Mouse (Mus musculus): ENCODE measurements around the gene Prr15l. TPM values are rescaled to one million over a fixed set of nuclear protein-coding genes. Genes with fewer than 3 reads are reported as not detected.

Gene Prr15l
- polyA plus RNA-seq, 1 experiment from 2014 or later: 2.3 TPM

- no peak for DNase-seq (ENCODE audit: low spot score)
- H3K27me3 ChIP-seq (replicated peaks; ENCODE audit: low read depth, poor library complexity, severe bottlenecking): peaks cover 6% of the 10 kb centered on the region
- H3K4me3 ChIP-seq: 0 out of 2 replicates have a peak overlapping the region, but pooled peaks have one; percentile 18
- H3K36me3 ChIP-seq (replicated peaks): no peaks in the 10 kb centered on the region
- WGBS: 82% methylated on average over 16 of the region's 16 CpGs
- H3K9me3 ChIP-seq: no peaks in the 10 kb centered on the region
- no peak overlapping the region for H3K27ac ChIP-seq (replicated peaks)
- peaks cover 26% of the 10 kb centered on the region for H3K4me1 ChIP-seq
These were observed 12.9 kb downstream of the Prr15l start for GRCm38 (mm10) chr11:96940578-96941465.

DNA sequence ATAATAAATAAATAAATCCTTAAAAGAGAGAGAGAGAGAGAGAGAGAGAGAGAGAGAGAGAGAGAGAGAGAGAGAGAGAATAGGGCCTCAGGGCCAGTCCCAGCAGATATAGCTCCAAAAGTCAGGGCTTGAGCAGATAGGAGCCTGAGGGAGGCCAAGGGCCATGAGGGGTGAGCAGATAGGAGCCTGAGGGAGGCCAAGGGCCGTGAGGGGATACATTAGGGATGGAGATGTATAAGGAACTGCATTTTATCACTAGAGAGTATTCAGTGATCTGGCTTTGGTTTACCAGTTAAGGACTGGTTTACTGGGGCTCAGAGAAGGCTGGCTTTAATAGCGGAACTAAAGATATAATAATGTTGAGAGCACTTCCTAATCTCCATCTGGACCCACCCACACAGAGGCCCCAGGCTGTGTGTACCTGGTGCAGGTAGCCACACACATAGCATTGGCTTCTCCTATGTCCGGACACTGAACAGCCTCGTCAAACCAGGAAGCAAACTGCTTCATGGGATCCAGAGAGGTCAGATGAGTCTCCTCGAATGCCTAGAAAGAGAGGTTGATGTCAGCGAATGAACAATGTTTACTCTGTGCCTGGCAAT, 14.2 kb downstream of the Prr15l start:
- Histone ChIP-seq H3K27me3 (replicated peaks; ENCODE audit: low read depth, poor library complexity, severe bottlenecking) (peaks cover 6% of the 10 kb centered on the region), H3K36me3 (replicated peaks) (no peaks in the 10 kb centered on the region), H3K27ac (replicated peaks) (no peak overlapping the region), H3K4me3 (peak overlapping the region; percentile 71; the same call in 1 of the 2 replicates), H3K4me1 (peaks cover 35% of the 10 kb centered on the region), H3K9me3 (no peaks in the 10 kb centered on the region)
- DNase-seq (ENCODE audit: low spot score): no peak
- WGBS: 80% methylated on average over 6 of the region's 6 CpGs

- WGBS: under 1% methylated on average over 29 of the region's 29 CpGs
- H3K27ac ChIP-seq (replicated peaks): peak within 1 kb of the TSS; percentile 80
These were observed 15.9 kb downstream of the Prr15l start, which contains the start of gene Pnpo for GRCm38 (mm10) chr11:96943746-96944304. Gene Pnpo (minus strand): TSS chr11:96943986.

GRCm38 (mm10) chr11:96944844-96945580, 17.1 kb downstream of the Prr15l start:
- Histone ChIP-seq H3K4me3 (peak overlapping the region; percentile 71), H3K4me1 (peaks cover 30% of the 10 kb centered on the region), H3K36me3 (replicated peaks) (peaks cover 16% of the 10 kb centered on the region), H3K9me3 (no peaks in the 10 kb centered on the region), H3K27ac (replicated peaks) (peak overlapping the region; percentile 80; the same call in 1 of the 2 replicates), H3K27me3 (replicated peaks; ENCODE audit: low read depth, poor library complexity, severe bottlenecking) (peaks cover 6% of the 10 kb centered on the region)
- no peak for DNase-seq (ENCODE audit: low spot score)
- WGBS: 84% methylated on average over 14 of the region's 14 CpGs

More at GRCm38 (mm10) chr11:96943746-96944304, 15.9 kb downstream of the Prr15l start, which contains the start of gene Pnpo:
- Histone ChIP-seq H3K4me3 (peak within 1 kb of the TSS; percentile 71), H3K4me1 (peaks cover 30% of the 10 kb centered on the region), H3K9me3 (no peaks in the 10 kb centered on the region), H3K27me3 (replicated peaks; ENCODE audit: low read depth, poor library complexity, severe bottlenecking) (peaks cover 6% of the 10 kb centered on the region), H3K36me3 (replicated peaks) (peaks cover 5% of the 10 kb centered on the region)
- peak; percentile 93 for DNase-seq (ENCODE audit: low spot score)

DNA sequence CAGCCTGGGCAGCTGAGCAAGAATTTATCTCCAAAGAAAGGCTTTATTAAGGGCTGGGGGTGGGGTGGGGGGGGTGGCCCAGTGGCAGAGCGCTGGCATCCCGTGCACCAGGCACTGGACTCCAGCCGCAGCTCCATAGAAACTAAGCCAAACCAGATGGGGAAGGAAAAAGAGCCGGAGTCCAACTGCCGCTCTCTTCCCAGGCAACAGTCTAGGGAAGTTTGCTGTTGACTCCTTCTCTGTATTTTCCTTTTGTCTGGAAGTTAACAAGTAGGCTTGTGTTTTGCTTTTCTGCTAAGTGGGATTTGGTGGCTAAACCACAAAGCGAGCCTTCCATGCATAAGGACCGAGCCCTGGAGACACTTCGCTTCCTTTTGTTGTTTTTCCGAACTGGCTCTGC, 18.6 kb downstream of the Prr15l start:
- peak; percentile 25 for DNase-seq (ENCODE audit: low spot score)

GRCm38 (mm10) chr11:96947849-96948248, 19.9 kb downstream of the Prr15l start:
- peaks cover 30% of the 10 kb centered on the region for H3K4me1 ChIP-seq
- peaks cover 6% of the 10 kb centered on the region; the same call in 1 of the 2 replicates for H3K27me3 ChIP-seq (replicated peaks; ENCODE audit: low read depth, poor library complexity, severe bottlenecking)
- no peak overlapping the region for H3K4me3 ChIP-seq
- 94% methylated on average over 4 of the region's 4 CpGs for WGBS
- H3K27ac ChIP-seq (replicated peaks): no peak overlapping the region
- H3K36me3 ChIP-seq (replicated peaks): peaks cover 45% of the 10 kb centered on the region
- no peak for DNase-seq (ENCODE audit: low spot score)
- no peaks in the 10 kb centered on the region for H3K9me3 ChIP-seq

More for the DNA sequence above, 18.6 kb downstream of the Prr15l start:
- H3K4me3 ChIP-seq: peak overlapping the region; percentile 31; the same call in 1 of the 2 replicates
- peaks cover 30% of the 10 kb centered on the region for H3K4me1 ChIP-seq
- peak overlapping the region; percentile 51; the same call in 1 of the 2 replicates for H3K27ac ChIP-seq (replicated peaks)
- H3K9me3 ChIP-seq: no peaks in the 10 kb centered on the region
- H3K27me3 ChIP-seq (replicated peaks; ENCODE audit: low read depth, poor library complexity, severe bottlenecking): peaks cover 6% of the 10 kb centered on the region
- H3K36me3 ChIP-seq (replicated peaks): peaks cover 31% of the 10 kb centered on the region
- 74% methylated on average over 9 of the region's 9 CpGs for WGBS

- WGBS: 98% methylated on average over 3 of the region's 3 CpGs
- DNase-seq (ENCODE audit: low spot score): no peak
- Histone ChIP-seq H3K27ac (replicated peaks) (no peak overlapping the region), H3K4me3 (no peak overlapping the region), H3K9me3 (no peaks in the 10 kb centered on the region), H3K4me1 (peaks cover 8% of the 10 kb centered on the region), H3K36me3 (replicated peaks) (peaks cover 72% of the 10 kb centered on the region), H3K27me3 (replicated peaks; ENCODE audit: low read depth, poor library complexity, severe bottlenecking) (no peaks in the 10 kb centered on the region)
These were observed 22.9 kb downstream of the Prr15l start for GRCm38 (mm10) chr11:96950767-96951166.

DNA sequence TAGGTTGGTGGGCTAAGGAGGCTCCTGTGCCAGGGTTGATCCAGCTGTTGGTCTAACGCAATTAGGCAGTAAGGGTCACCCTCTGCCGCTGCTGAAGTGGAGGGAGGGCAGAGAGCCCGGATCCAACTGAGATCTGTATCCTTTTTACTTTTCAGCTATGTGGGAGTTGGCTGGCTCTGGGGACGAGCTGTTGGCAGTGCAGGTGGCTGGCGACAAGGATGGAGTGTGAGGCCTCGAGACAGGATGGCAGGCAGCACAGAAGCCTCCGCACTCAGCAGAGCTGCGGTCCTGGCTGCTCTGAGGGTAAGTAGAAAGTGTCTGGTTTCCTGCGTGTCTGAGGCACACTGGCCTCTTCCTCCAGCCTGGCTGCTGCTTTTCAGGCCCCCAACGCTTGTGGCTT, 24.5 kb downstream of the Prr15l start:
- no peaks in the 10 kb centered on the region for H3K27me3 ChIP-seq (replicated peaks; ENCODE audit: low read depth, poor library complexity, severe bottlenecking)
- no peaks in the 10 kb centered on the region; the same call in 1 of the 2 replicates for H3K4me1 ChIP-seq
- no peak overlapping the region for H3K4me3 ChIP-seq
- WGBS: 86% methylated on average over 10 of the region's 10 CpGs
- peaks cover 88% of the 10 kb centered on the region for H3K36me3 ChIP-seq (replicated peaks)
- no peak for DNase-seq (ENCODE audit: low spot score)
- H3K9me3 ChIP-seq: no peaks in the 10 kb centered on the region
- H3K27ac ChIP-seq (replicated peaks): no peak overlapping the region

GRCm38 (mm10) chr11:96952896-96953295, 25.0 kb downstream of the Prr15l start:
- Histone ChIP-seq H3K27me3 (replicated peaks; ENCODE audit: low read depth, poor library complexity, severe bottlenecking) (no peaks in the 10 kb centered on the region), H3K4me1 (no peaks in the 10 kb centered on the region; the same call in 1 of the 2 replicates), H3K4me3 (no peak overlapping the region), H3K36me3 (replicated peaks) (peaks cover 91% of the 10 kb centered on the region), H3K9me3 (no peaks in the 10 kb centered on the region), H3K27ac (replicated peaks) (no peak overlapping the region)
- DNase-seq (ENCODE audit: low spot score): no peak
- 81% methylated on average over 6 of the region's 6 CpGs for WGBS

DNA sequence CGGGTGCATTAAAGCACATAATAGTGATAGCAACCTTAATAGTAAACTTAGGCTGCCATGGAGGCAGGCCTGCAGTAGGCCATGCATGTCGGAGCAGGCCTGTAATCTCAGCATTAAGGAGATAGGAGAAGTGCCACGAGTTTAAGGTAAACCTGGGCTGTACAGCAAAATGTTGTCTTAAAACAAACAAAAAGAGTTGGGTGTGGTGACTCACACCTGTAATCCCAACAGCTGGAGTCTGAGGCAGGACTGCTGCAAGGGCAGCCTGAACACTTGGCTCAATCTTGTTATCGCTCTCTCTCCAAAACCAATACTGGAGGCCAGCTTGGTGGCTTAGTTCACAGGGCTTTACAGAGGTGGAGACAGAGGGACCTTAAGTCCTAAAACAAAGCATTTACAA, 27.2 kb downstream of the Prr15l start:
- peaks cover 96% of the 10 kb centered on the region for H3K36me3 ChIP-seq (replicated peaks)
- WGBS: 93% methylated on average over 4 of the region's 4 CpGs
- DNase-seq (ENCODE audit: low spot score): no peak
- no peak overlapping the region for H3K27ac ChIP-seq (replicated peaks)
- no peaks in the 10 kb centered on the region; the same call in 1 of the 2 replicates for H3K4me1 ChIP-seq
- no peaks in the 10 kb centered on the region for H3K27me3 ChIP-seq (replicated peaks; ENCODE audit: low read depth, poor library complexity, severe bottlenecking)
- H3K4me3 ChIP-seq: no peak overlapping the region
- H3K9me3 ChIP-seq: no peaks in the 10 kb centered on the region

- 56% methylated on average over 20 of the region's 20 CpGs for WGBS
- Histone ChIP-seq H3K4me3 (no peak overlapping the region), H3K4me1 (no peaks in the 10 kb centered on the region; the same call in 1 of the 2 replicates), H3K36me3 (replicated peaks) (peaks cover 96% of the 10 kb centered on the region), H3K27ac (replicated peaks) (0 out of 2 replicates have a peak overlapping the region, but pooled peaks have one; percentile 24), H3K9me3 (no peaks in the 10 kb centered on the region), H3K27me3 (replicated peaks; ENCODE audit: low read depth, poor library complexity, severe bottlenecking) (no peaks in the 10 kb centered on the region)
- peak; percentile 49 for DNase-seq (ENCODE audit: low spot score)
These were observed 28.3 kb downstream of the Prr15l start for GRCm38 (mm10) chr11:96956009-96956724.
